Mouse (Mus musculus): ENCODE data around the gene Prkce. TPM values are rescaled to one million over a fixed set of nuclear protein-coding genes. Genes with fewer than 3 reads are reported as not detected.

Gene Prkce
- polyA plus RNA-seq, 1 experiment from 2014 or later = 48.0 TPM

DNA sequence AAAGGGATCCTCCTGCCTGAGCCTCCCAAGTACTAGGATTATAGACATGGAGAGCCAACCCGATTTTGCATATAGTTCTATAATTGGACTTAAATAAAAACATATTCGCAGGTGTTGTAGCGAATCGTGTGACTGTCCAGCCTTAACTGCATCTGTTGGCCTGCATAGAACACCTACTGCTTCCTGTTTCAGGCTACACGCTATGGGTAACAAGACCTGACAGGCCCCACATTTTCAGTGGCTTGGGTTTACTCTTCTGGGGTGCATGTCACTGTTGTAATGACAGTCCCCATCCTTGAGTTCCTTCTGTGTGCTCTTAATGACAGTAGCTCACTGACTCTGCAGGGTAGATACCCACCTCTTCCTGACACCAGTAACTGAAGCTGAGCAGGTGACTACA is 278.3 kb downstream of the Prkce start:
- no peaks in the 10 kb centered on the region for H3K9me3 ChIP-seq (replicated peaks)
- peaks cover 10% of the 10 kb centered on the region for H3K4me1 ChIP-seq
- H3K4me2 ChIP-seq = no peak overlapping the region
- 94% methylated on average over 5 of the region's 5 CpGs for WGBS
- no peaks in the 10 kb centered on the region for H3K27me3 ChIP-seq (replicated peaks)
- ATAC-seq (ENCODE audit: low FRiP score) = no peak
- H3K9ac ChIP-seq (replicated peaks) = no peak overlapping the region
- H3K27ac ChIP-seq (replicated peaks) = no peak overlapping the region
- no peaks in the 10 kb centered on the region for H3K36me3 ChIP-seq
- H3K4me3 ChIP-seq (replicated peaks) = no peak overlapping the region

DNA sequence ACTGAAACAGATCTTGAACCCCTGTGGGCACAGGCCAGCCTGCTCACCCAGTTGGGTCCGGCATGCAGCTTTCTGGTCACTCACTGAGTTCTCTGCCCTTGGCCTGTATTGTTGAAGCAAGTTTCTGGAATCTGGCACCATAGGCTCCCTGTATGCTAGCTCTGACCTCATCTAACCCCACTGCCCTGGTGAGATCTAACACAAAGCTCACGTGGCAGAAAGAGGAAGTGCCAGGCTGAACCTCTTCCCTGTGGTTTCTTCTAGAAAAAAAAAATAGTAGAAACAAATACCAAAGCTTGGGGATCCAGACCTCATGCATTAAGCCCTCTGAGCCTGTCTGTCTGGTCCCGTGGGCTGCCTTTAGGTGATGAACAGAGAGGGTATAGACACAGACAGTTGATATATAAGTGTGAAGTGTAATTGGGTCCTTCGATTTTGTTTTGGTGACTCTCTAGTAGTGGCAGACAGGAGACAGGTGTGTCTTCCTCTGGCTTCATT is 279.6 kb downstream of the Prkce start:
- H3K4me2 ChIP-seq = no peak overlapping the region
- peaks cover 10% of the 10 kb centered on the region for H3K4me1 ChIP-seq
- H3K27ac ChIP-seq (replicated peaks) = no peak overlapping the region
- no peak for ATAC-seq (ENCODE audit: low FRiP score)
- 81% methylated on average over 4 of the region's 4 CpGs for WGBS
- no peak overlapping the region for H3K9ac ChIP-seq (replicated peaks)
- no peak overlapping the region for H3K4me3 ChIP-seq (replicated peaks)
- H3K9me3 ChIP-seq (replicated peaks) = no peaks in the 10 kb centered on the region
- H3K36me3 ChIP-seq = no peaks in the 10 kb centered on the region
- H3K27me3 ChIP-seq (replicated peaks) = no peaks in the 10 kb centered on the region

DNA sequence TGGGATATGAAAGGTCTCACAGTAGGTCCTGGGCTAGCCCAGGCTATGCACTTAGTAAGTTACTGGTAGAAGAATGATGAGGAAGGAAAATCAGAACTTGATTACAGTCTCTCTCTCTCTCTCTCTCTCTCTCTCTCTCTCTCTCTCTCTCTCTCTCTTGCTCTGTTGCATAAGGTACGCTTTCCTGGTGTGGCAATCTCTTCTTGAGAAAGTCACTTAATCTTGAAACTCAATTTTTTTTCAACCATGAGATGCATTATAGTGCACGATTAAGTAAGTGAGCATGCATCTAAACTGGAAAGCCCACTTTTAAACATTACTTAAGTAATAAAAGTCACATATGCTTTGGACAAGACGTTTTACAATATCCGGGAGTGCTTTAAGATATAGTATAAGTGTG is 285.3 kb downstream of the Prkce start:
- no peak for ATAC-seq (ENCODE audit: low FRiP score)
- 91% methylated on average over 4 of the region's 4 CpGs for WGBS
- no peak overlapping the region for H3K4me2 ChIP-seq
- no peak overlapping the region for H3K9ac ChIP-seq (replicated peaks)
- H3K27ac ChIP-seq (replicated peaks) = no peak overlapping the region
- no peak overlapping the region for H3K4me3 ChIP-seq (replicated peaks)
- no peaks in the 10 kb centered on the region for H3K9me3 ChIP-seq (replicated peaks)
- no peaks in the 10 kb centered on the region for H3K27me3 ChIP-seq (replicated peaks)
- no peaks in the 10 kb centered on the region for H3K36me3 ChIP-seq
- no peaks in the 10 kb centered on the region for H3K4me1 ChIP-seq

DNA sequence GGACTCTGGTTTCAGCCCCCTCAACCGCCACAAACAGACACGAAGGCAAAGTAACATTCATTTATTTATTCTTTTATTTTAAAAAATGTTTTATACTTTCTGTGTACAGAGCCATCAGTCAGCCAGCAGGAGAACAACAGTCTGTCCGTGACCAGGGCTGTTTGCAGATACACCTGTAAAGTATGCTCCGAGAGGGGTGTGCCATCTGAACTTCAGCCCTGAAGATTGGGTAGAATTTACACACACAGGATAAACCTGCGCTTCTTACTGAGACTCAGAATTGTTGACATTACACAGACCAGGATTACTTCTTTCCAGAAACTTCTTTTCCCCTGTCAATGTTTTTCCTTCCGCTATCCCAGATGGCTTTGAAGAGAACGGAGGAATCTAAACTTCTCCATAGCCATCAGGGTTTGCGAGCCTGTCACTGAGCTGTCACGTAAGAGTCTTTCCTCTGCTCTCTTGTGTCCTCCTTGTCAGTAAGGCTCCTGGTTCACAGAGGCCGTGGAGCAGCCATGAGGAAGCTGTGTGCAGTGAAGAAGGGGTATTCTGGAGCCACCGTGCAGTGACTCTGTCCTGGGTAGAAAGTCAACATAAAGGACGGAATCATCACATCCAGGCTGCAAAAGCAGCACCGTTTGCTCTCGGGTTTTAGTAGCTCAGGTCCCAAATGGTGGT is 286.2 kb downstream of the Prkce start:
- Histone ChIP-seq H3K4me3 (replicated peaks) (no peak overlapping the region), H3K4me2 (no peak overlapping the region), H3K4me1 (no peaks in the 10 kb centered on the region), H3K27ac (replicated peaks) (no peak overlapping the region), H3K36me3 (no peaks in the 10 kb centered on the region), H3K9ac (replicated peaks) (no peak overlapping the region), H3K27me3 (replicated peaks) (no peaks in the 10 kb centered on the region), H3K9me3 (replicated peaks) (no peaks in the 10 kb centered on the region)
- no peak for ATAC-seq (ENCODE audit: low FRiP score)
- 84% methylated on average over 14 of the region's 14 CpGs for WGBS

DNA sequence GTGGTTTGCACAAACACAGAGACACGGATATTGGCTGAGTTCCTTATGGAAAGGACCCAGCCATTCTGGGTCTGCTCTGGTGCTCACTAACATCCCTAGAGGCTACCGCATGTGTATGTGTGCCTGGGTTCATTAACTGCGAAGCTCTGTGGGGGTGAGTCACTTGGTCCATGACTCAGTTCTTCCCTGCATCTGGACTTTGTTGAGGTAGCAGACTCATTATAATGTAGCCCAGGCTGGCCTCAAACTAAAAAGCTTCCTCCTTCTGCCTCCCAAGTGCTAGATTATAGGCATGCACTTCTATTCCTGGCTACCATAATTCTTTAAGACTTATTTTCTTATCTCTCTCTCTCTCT is 286.7 kb downstream of the Prkce start:
- H3K4me1 ChIP-seq = no peaks in the 10 kb centered on the region
- H3K27ac ChIP-seq (replicated peaks) = no peak overlapping the region
- ATAC-seq (ENCODE audit: low FRiP score) = no peak
- WGBS = 83% methylated on average over 3 of the region's 3 CpGs
- H3K9ac ChIP-seq (replicated peaks) = no peak overlapping the region
- H3K9me3 ChIP-seq (replicated peaks) = no peaks in the 10 kb centered on the region
- H3K4me2 ChIP-seq = no peak overlapping the region
- no peaks in the 10 kb centered on the region for H3K36me3 ChIP-seq
- H3K4me3 ChIP-seq (replicated peaks) = no peak overlapping the region
- no peaks in the 10 kb centered on the region for H3K27me3 ChIP-seq (replicated peaks)

DNA sequence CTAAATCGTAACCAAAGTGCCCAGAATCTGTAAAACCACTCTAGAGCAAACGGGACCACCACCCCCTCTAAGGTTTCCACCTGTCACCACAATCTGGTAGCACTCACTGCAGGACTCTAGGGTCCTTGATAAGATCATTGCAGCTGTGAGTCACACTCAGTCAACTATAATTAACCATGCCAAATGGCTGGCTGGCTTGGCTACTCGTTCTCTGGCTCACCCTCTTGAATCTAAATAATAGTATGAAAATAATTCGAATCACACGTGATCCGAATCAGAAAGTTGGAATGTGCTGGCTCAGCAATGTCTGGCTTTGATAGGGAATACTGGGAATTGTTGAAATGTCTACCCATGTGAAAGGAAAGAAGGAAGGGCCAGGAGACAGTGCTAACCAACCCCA is 288.9 kb downstream of the Prkce start:
- H3K4me2 ChIP-seq = no peak overlapping the region
- 76% methylated on average over 6 of the region's 6 CpGs for WGBS
- no peak overlapping the region for H3K4me3 ChIP-seq (replicated peaks)
- no peak overlapping the region for H3K9ac ChIP-seq (replicated peaks)
- H3K27ac ChIP-seq (replicated peaks) = no peak overlapping the region
- no peaks in the 10 kb centered on the region for H3K9me3 ChIP-seq (replicated peaks)
- no peaks in the 10 kb centered on the region for H3K4me1 ChIP-seq
- no peaks in the 10 kb centered on the region for H3K36me3 ChIP-seq
- H3K27me3 ChIP-seq (replicated peaks) = no peaks in the 10 kb centered on the region
- no peak for ATAC-seq (ENCODE audit: low FRiP score)

DNA sequence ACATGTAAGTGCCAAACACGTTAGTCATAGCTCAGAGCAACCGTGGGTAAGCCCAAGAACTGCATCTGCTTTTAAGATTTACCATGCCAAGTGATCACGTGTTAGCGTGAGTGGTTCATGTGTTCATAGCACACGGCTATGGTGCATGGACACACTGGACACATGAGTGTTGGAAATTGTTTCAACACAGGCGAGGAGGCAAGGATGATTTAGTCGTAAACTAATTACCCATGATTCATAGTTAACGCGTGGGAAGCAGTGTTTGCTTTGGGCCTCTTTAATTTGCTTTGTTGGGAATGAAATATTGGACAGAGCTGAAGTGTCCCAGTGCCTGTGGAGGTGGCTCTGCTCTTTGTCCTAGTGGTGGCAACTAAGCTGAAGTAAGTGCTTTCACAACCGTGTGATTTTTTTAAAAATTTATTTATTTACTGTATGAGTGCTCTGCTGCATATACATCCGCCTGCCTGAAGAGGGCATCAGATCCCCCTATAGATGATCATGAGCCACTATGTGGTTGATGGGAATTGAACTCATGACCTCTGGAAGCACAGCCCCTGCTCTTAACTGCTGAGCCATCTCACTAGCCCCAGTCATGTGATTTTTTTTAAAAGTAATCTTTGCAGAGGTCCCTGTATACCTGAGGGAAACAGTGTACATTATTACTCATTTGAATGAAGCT is 290.9 kb downstream of the Prkce start:
- Histone ChIP-seq H3K4me1 (no peaks in the 10 kb centered on the region), H3K36me3 (no peaks in the 10 kb centered on the region), H3K9me3 (replicated peaks) (no peaks in the 10 kb centered on the region), H3K27me3 (replicated peaks) (no peaks in the 10 kb centered on the region), H3K9ac (replicated peaks) (no peak overlapping the region), H3K4me3 (replicated peaks) (no peak overlapping the region), H3K4me2 (no peak overlapping the region), H3K27ac (replicated peaks) (no peak overlapping the region)
- ATAC-seq (ENCODE audit: low FRiP score) = no peak
- 74% methylated on average over 11 of the region's 11 CpGs for WGBS

DNA sequence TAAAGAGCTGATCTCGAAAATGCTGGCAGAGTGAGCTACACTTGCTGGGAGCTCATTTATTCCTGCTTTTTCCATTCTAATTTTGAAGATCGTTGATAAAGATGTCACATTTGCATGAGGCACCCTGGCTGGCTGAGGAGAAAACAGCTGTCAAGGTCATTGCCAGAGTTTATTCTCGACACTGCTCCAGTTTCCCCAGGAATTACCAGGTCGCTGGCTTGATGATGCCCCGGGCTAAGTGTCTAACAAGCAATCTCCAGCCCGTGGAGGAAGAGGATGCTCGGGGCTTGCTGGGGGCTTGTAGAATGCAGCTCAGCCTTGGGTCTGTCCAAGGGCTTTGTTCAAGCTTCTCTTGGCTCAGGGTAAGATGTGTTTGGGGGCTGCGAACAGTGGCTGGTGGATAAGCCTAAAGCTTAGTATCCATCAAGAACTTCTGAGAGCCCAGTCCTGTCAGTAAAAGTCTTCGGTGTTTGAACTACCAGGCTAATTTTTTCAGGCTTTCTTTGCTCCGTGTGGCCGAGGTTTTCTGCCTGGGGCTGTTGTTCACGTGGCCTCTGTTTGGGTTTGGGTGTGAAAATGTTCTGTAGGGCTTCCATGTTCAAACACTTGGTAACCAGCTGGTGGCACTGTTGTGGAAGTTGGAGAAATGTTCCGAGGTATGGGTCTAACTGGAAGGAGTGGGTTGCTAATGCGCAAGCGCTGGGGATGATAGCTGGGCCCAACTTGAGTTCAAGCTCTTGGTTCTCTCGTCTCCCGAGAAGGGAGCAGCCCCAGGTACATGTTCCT is 293.3 kb downstream of the Prkce start:
- Histone ChIP-seq H3K9ac (replicated peaks) (no peak overlapping the region), H3K4me2 (no peak overlapping the region), H3K36me3 (no peaks in the 10 kb centered on the region), H3K9me3 (replicated peaks) (no peaks in the 10 kb centered on the region), H3K27me3 (replicated peaks) (no peaks in the 10 kb centered on the region), H3K27ac (replicated peaks) (peak overlapping the region; percentile 35), H3K4me1 (peaks cover 15% of the 10 kb centered on the region), H3K4me3 (replicated peaks) (no peak overlapping the region)
- WGBS = 63% methylated on average over 17 of the region's 17 CpGs
- ATAC-seq (ENCODE audit: low FRiP score) = no peak

DNA sequence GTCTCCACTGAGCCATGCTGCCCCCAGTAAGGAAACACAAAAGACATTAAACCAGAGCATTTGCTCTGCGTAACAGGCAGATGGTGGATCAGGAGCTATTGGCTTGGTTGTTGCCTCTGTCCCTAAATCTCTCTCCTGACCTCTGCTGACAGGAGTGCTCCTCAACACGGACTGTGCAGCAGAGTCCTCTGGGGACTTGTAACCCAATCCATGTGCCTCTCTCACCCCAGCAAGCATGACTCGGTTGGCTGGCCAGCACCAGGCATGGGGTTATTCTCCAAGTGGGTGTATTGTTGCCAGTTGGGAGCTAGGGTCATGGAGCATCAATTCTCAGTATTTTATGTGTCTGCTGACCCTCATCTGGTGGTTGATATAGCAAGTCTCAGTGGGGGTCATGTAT is 295.8 kb downstream of the Prkce start:
- H3K9me3 ChIP-seq (replicated peaks) = no peaks in the 10 kb centered on the region
- H3K4me2 ChIP-seq = no peak overlapping the region
- H3K27ac ChIP-seq (replicated peaks) = no peak overlapping the region
- H3K9ac ChIP-seq (replicated peaks) = no peak overlapping the region
- H3K27me3 ChIP-seq (replicated peaks) = no peaks in the 10 kb centered on the region
- H3K36me3 ChIP-seq = no peaks in the 10 kb centered on the region
- WGBS = 59% methylated on average over 3 of the region's 3 CpGs
- H3K4me1 ChIP-seq = peaks cover 25% of the 10 kb centered on the region
- no peak for ATAC-seq (ENCODE audit: low FRiP score)
- H3K4me3 ChIP-seq (replicated peaks) = no peak overlapping the region

DNA sequence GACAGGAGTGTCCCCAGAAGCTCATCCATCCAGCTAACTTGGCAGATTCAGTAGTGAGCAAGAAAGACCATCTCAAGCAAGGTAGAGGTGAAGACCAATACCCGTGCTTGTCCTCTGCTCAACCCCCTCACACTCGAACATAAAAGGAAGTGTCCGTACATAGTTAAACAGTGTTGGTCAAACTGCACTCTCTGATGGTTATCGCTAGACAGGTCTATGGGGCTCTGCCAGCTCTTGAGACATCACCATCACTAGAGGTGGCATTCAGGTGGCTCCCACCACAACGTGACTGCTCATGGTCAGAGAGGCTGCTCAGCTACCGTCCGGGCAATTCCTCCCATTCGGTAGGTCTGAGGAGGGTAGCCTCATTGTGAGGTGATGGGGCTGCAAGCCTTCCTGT is 296.6 kb downstream of the Prkce start:
- Histone ChIP-seq H3K4me1 (peaks cover 32% of the 10 kb centered on the region), H3K4me3 (replicated peaks) (no peak overlapping the region), H3K9ac (replicated peaks) (no peak overlapping the region), H3K4me2 (no peak overlapping the region), H3K27me3 (replicated peaks) (no peaks in the 10 kb centered on the region), H3K9me3 (replicated peaks) (no peaks in the 10 kb centered on the region), H3K27ac (replicated peaks) (peak overlapping the region; percentile 64; the same call in 1 of the 2 replicates), H3K36me3 (no peaks in the 10 kb centered on the region)
- ATAC-seq (ENCODE audit: low FRiP score) = no peak
- 72% methylated on average over 8 of the region's 8 CpGs for WGBS

DNA sequence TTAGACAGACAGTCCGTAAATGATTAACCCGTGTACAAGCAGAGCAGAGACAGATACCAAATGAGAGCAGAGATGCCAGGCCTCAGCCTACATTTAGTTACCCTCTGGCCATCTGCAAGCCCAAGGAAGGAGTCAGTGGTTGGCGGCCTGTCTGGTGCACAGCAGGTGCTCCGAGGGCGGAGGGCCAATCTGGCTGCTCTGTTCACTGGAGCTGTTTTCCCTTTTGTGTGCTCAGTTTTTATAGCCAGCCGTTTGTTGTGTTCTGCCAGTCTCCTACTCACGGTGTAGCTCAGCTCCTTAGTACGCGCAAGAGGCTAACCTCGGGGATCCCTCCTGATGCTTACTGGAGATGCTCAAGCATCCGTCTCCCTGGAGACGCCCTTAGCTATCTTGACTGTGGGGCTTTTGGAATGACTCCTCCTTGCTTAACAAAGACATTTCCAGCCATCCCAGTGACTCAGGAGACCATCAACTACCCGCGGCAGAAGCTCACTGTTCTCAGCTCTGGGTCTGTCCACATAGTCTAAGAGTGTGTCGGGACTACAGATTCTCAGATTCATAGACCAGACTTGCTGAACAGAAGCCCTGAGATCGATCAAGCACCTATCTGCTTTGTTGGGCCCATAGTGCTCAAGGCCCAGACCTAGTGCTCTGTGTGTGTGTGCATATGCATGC is 297.2 kb downstream of the Prkce start:
- 23% methylated on average over 16 of the region's 16 CpGs for WGBS
- Histone ChIP-seq H3K9me3 (replicated peaks) (no peaks in the 10 kb centered on the region), H3K9ac (replicated peaks) (no peak overlapping the region), H3K27ac (replicated peaks) (peak overlapping the region; percentile 64), H3K4me2 (no peak overlapping the region), H3K4me1 (peaks cover 35% of the 10 kb centered on the region), H3K27me3 (replicated peaks) (no peaks in the 10 kb centered on the region), H3K36me3 (no peaks in the 10 kb centered on the region), H3K4me3 (replicated peaks) (no peak overlapping the region)
- ATAC-seq (ENCODE audit: low FRiP score) = peak; percentile 53
